Mouse (Mus musculus) lung, embryonic 14.5 days (tissue): ENCODE results near the gene Ppfia1. TPM values are rescaled to one million over a fixed set of nuclear protein-coding genes. Genes with fewer than 3 reads are reported as not detected.
A peak's percentile ranks its signal among the peaks of the same experiment; 100 is the strongest.

ENCODE experiments used
- ATAC-seq: fragments of 200-750 bp; cut with Nextera tagmentation; 2 replicates; pipeline ENCODE4 v1.8.0; 2017; ENCODE audit warnings: mild to moderate bottlenecking, moderate TSS enrichment, moderate library complexity; ENCODE audit not compliant: insufficient read depth
- DNase-seq: peaks from one replicate; pipeline ENCODE4 v3.0.0-alpha.2; 2015
- H3K27ac ChIP-seq: fragments of 300-500 bp; sonication (generic); 2 replicates; pipeline ENCODE4 v1.5.1; 2014; ENCODE audit warnings: low read depth, mild to moderate bottlenecking, moderate library complexity
- H3K27me3 ChIP-seq: fragments of 300-500 bp; sonication (generic); 2 replicates; pipeline ENCODE4 v1.6.1; 2014; ENCODE audit warnings: low read length, control low read depth; ENCODE audit not compliant: insufficient read depth
- H3K36me3 ChIP-seq: fragments of 300-500 bp; sonication (generic); 2 replicates; pipeline ENCODE4 v1.6.1; 2014; ENCODE audit warnings: control low read depth; ENCODE audit not compliant: insufficient read depth
- H3K4me1 ChIP-seq: fragments of 300-500 bp; sonication (generic); 2 replicates; pipeline ENCODE4 v1.6.1; 2014; ENCODE audit warnings: antibody characterized with exemption, control low read depth; ENCODE audit not compliant: insufficient read depth
- H3K4me2 ChIP-seq: fragments of 300-500 bp; sonication (generic); 2 replicates; pipeline ENCODE4 v1.6.1; 2014; ENCODE audit warnings: mild to moderate bottlenecking
- H3K4me3 ChIP-seq: fragments of 300-500 bp; sonication (generic); 2 replicates; pipeline ENCODE4 v1.5.1; 2014; ENCODE audit warnings: low read depth, low read length
- H3K9ac ChIP-seq: fragments of 300-500 bp; sonication (generic); 2 replicates; pipeline ENCODE4 v1.6.1; 2014
- H3K9me3 ChIP-seq: fragments of 300-500 bp; sonication (generic); 2 replicates; pipeline ENCODE4 v1.6.1; 2016; ENCODE audit warnings: low read depth, low read length, control low read depth
- CTCF ChIP-seq: IDR thresholded peaks from 2 replicates; pipeline ENCODE4 v1.5.1; 2016; ENCODE audit warnings: antibody characterized with exemption, low read depth
- WGBS: fragments of 180-500 bp; shearing (Covaris S2); extraction: QIAGEN DNeasy Blood & Tissue Kit; methylation state at CpG from one replicate; pipeline ENCODE4 v1.1.7; 2014; 5-methylcytosine and 5-hydroxymethylcytosine counted together
- polyA plus RNA-seq: library from polyadenylated mRNA; unstranded; fragments of >200 nt; fragmentation: Nextera tagmentation; extraction: Ambion mirVana; gene quantifications from 2 replicates; pipeline ENCODE4 v1.2.1, GENCODE M21; 2014

Ppfia1 gene
- polyA plus RNA-seq, 1 experiment from 2014 or later, result 47.6 TPM

- under 1% methylated on average over 31 of the region's 31 CpGs for WGBS
Observed at GRCm38 (mm10) chr7:144469908-144470544, 83.5 kb downstream of the Ppfia1 start.

DNA sequence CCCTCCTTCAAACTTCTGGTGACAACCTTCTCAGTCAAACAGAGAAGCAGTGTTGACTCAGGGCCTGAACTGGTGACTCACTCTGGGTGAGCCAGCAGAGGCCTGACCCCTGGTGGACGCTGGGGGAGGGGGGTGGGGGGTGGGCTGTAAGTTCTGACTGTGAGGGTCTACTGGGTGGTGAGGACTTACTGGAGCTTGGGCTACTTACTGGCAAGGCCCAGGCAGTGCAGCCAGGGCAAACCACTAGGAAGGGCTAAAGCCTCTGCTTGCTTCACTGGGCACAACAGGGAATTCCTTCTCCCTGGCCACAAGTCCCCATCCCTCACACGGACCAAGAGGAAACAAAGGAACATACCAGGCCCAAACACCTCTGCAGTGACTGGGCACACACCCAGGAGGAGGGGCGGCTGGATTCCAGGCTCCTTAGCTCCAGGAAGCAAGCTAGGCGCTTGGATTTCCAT lies 84.3 kb downstream of the Ppfia1 start:
- DNase-seq, result peak; percentile 57
- Histone ChIP-seq H3K36me3 (peaks cover 31% of the 10 kb centered on the region), H3K4me2 (peak overlapping the region; percentile 79), H3K4me1 (no peaks in the 10 kb centered on the region), H3K27ac (peak overlapping the region; percentile 88), H3K9ac (peak overlapping the region; percentile 96), H3K4me3 (peak overlapping the region; percentile 90), H3K27me3 (no peaks in the 10 kb centered on the region), H3K9me3 (no peaks in the 10 kb centered on the region)
- WGBS, result 10% methylated on average over 4 of the region's 4 CpGs
- peak; percentile 7; the same call in 1 of the 2 replicates for ATAC-seq
- 0 out of 2 replicates have a peak, but pooled peaks have one; percentile 22 for TF ChIP-seq CTCF

More at GRCm38 (mm10) chr7:144469908-144470544, 83.5 kb downstream of the Ppfia1 start:
- peaks cover 23% of the 10 kb centered on the region for H3K36me3 ChIP-seq
- peak; percentile 53 for ATAC-seq
- H3K4me2 ChIP-seq, result peak overlapping the region; percentile 79
- TF ChIP-seq CTCF, result no peak
- peak overlapping the region; percentile 88 for H3K27ac ChIP-seq
- H3K4me3 ChIP-seq, result peak overlapping the region; percentile 90
- H3K9me3 ChIP-seq, result no peaks in the 10 kb centered on the region
- H3K4me1 ChIP-seq, result no peaks in the 10 kb centered on the region
- no peaks in the 10 kb centered on the region for H3K27me3 ChIP-seq
- DNase-seq, result peak; percentile 54
- H3K9ac ChIP-seq, result peak overlapping the region; percentile 96

- TF ChIP-seq CTCF, result no peak
- no peaks in the 10 kb centered on the region for H3K27me3 ChIP-seq
- peaks cover 36% of the 10 kb centered on the region for H3K36me3 ChIP-seq
- no peaks in the 10 kb centered on the region for H3K4me1 ChIP-seq
- H3K9me3 ChIP-seq, result no peaks in the 10 kb centered on the region
- DNase-seq (no peak), ATAC-seq (no peak)
- H3K9ac ChIP-seq, result peak overlapping the region; percentile 96; the same call in 1 of the 2 replicates
- 78% methylated on average over 5 of the region's 5 CpGs for WGBS
- H3K4me3 ChIP-seq, result peak overlapping the region; percentile 90
- peak overlapping the region; percentile 79 for H3K4me2 ChIP-seq
- H3K27ac ChIP-seq, result peak overlapping the region; percentile 88; the same call in 1 of the 2 replicates
Observed at GRCm38 (mm10) chr7:144468741-144469140, 84.8 kb downstream of the Ppfia1 start.

DNA sequence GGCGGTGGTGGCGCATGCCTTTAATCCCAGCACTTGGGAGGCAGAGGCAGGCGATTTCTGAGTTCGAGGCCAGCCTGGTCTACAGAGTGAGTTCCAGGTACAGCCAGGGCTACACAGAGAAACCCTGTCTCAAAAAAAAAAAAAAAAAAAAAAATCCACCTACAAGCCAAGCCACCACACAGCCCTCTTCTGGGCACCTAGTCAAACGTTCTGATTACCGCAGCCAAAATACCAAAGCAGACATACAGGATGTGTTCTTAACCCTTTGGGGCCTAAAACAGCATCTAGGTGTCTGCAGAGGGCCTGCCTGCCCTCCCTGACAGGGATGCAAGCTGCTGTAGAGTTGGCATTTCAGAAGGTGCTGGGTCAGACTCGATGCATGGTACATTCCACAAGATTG lies 91.0 kb downstream of the Ppfia1 start:
- Histone ChIP-seq H3K4me3 (no peak overlapping the region), H3K4me2 (no peak overlapping the region), H3K27ac (no peak overlapping the region), H3K9me3 (no peaks in the 10 kb centered on the region), H3K36me3 (peaks cover 84% of the 10 kb centered on the region), H3K4me1 (no peaks in the 10 kb centered on the region), H3K27me3 (no peaks in the 10 kb centered on the region), H3K9ac (no peak overlapping the region)
- ATAC-seq (no peak), DNase-seq (no peak)
- no peak for TF ChIP-seq CTCF
- 81% methylated on average over 7 of the region's 7 CpGs for WGBS

DNA sequence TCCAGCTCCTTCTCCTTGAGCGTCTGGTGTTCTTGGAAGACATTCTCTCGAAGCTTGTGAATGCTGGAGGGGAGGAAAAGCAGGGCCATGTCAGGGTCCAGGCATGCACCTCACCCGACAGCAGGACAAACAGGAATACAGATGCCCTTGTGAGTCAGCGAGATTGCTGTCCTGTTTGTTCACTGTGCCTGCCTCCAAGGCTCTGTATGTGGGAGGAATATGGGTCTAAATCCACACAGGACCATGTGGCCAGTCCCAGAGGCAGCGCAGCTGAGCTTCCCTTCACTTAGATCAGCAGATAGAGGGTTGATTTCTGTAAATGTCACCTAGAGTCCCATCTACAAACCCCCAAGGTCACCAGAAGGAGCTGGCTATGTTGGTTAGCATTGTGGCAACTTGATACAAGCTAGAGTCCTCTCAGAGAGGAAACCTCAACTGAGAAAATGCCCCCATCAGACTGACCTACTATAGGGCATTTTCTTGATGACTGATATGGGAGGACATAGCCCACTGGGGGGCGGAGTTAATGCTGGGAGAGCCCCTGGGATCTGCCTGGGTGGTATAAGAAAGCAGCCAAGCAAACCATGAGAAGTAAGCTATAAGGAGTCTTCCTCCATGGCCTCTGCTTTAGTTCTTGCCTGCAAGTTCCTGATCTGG lies 92.2 kb downstream of the Ppfia1 start:
- Histone ChIP-seq H3K27ac (no peak overlapping the region), H3K4me2 (no peak overlapping the region), H3K9me3 (no peaks in the 10 kb centered on the region), H3K9ac (no peak overlapping the region), H3K4me3 (no peak overlapping the region), H3K4me1 (no peaks in the 10 kb centered on the region), H3K27me3 (no peaks in the 10 kb centered on the region), H3K36me3 (peaks cover 96% of the 10 kb centered on the region)
- no peak for TF ChIP-seq CTCF
- no peak for DNase-seq
- ATAC-seq, result no peak
- WGBS, result 93% methylated on average over 6 of the region's 6 CpGs

- Histone ChIP-seq H3K27ac (no peak overlapping the region), H3K36me3 (peaks cover 98% of the 10 kb centered on the region), H3K27me3 (no peaks in the 10 kb centered on the region), H3K4me1 (no peaks in the 10 kb centered on the region), H3K4me3 (no peak overlapping the region), H3K9ac (no peak overlapping the region), H3K9me3 (no peaks in the 10 kb centered on the region), H3K4me2 (no peak overlapping the region)
- DNase-seq (no peak), ATAC-seq (no peak)
- 78% methylated on average over 1 of the region's 1 CpGs for WGBS
- TF ChIP-seq CTCF, result no peak
Observed at GRCm38 (mm10) chr7:144458881-144459280, 94.6 kb downstream of the Ppfia1 start.

GRCm38 (mm10) chr7:144450661-144451060 lies 102.9 kb downstream of the Ppfia1 start:
- DNase-seq (no peak), ATAC-seq (no peak)
- no peaks in the 10 kb centered on the region for H3K9me3 ChIP-seq
- no peak overlapping the region for H3K4me2 ChIP-seq
- peaks cover 100% of the 10 kb centered on the region for H3K36me3 ChIP-seq
- no peak overlapping the region for H3K9ac ChIP-seq
- no peak for TF ChIP-seq CTCF
- H3K4me1 ChIP-seq, result no peaks in the 10 kb centered on the region
- H3K27me3 ChIP-seq, result no peaks in the 10 kb centered on the region
- H3K27ac ChIP-seq, result no peak overlapping the region
- 93% methylated on average over 9 of the region's 9 CpGs for WGBS
- no peak overlapping the region for H3K4me3 ChIP-seq
